Mouse (Mus musculus) right cerebral cortex, adult 2 months (tissue): ENCODE data around the gene Mybpc3.

Experiments used
- DNase-seq, 2 experiments: peaks; one replicate each; pipeline ENCODE4 v3.0.0; 2021 to 2022; ENCODE audit warnings: low spot score in 2 of 2

Gene Mybpc3

DNA sequence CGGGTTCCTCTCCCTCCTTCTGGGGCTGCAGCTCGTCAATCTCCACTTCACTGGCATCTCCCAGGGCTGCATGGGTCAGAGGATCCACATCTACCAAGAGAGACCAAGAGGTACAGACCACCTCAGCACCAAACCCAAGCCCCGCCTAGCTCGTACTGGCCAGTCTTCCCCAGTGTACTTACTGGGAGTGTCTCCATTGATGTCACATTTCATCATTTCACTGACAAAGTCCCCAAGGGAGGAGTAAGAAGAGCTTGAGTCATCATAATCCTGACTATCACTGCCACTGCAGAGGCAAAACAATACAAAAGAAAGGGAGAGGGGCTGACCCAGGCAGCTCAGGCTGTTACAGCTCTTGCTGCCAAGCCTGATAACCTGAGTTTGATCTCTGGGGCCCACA lies 49.7 kb downstream of the Mybpc3 start:
- no peak for DNase-seq

DNA sequence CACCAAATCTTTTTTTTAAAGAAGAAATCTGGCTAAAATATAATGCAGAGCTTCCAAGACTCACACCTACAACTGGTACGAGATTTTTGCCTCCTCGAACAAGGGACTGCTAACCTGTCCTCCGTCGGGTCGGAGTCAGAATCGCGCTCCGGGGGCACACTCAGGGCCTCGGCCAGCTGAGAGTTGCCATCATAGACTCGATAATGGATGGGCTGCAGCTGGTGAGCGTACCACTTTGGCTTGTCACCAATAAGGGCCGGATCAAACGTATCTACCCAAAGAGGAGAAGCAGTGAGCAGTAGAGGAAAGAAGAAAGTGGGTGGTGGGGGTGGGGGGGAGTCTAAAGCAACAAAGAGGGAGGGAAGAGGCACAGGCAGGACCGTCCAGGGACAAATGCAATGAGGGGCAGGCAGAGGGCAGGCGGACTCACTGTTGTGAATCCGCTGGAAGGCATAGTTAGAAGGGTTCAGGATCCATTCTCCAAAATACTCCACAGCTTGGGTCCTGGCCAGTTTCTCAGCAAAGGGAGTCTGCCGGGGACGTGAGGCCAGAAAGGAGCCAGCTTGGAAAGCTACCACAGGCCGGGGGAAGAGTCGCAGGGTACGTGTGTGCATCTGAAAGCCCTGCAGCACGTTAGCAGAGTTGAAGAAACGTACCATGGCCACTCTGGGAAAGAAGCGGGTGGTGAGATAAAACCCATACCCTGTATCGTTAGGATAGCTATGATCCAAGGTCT lies 51.8 kb downstream of the Mybpc3 start:
- DNase-seq, result no peak

DNA sequence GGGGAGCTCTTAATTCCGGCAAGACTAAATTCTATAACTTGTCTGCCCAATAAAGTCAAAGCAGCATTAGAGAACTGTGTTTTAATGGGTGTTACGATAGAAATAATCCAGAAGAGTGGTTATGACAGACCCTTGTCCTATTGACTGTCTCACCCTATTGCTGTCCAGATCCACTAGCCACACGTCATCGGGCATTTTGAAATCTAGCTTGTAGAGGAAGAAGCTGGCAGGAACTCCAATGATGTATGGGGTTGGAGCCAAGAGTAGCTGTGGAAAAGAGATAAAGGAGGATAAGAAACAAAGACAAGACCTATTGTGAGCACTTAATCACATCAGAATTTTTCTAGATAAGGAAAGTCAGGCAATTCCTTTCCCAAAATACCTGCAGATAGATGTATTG lies 57.5 kb downstream of the Mybpc3 start:
- DNase-seq, result no peak

DNA sequence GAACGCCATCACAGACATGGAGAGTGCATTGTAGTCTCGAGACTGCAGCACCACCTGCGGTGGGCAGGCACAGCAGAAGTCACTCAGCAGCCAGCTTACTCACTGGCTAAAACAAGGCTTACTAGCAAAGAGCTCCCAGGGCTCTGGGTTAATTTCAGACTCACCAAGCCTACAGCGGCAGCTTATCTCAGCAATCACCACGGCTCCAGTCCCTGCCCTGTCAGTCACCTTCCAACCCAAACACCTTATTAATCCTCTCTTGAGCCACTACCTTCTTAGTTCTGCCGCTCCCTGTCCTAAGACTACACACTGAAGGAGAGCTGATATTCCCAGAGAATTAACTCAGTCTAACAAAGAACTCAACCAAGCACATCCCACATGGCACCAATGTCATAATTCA lies 58.3 kb downstream of the Mybpc3 start:
- DNase-seq, result no peak

DNA sequence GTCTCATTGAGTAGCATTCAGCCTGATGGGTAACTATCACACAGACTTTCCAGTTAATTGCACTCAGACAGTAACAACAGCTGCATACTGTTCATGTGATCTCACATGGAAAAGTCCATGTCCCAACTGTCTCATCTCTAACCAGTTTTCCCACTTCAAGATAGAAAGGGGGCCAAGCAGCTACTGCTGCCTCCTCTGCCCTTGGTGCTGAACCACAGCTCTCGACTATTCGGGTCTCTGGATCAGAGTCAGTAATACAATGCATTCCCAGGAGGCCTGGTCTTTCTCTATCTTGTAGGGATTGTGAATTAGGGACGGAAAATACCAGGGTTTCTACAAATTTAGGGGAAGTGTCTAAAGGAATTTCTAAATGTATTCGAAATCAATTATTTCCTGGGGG lies 61.9 kb downstream of the Mybpc3 start:
- DNase-seq, result no peak

DNA sequence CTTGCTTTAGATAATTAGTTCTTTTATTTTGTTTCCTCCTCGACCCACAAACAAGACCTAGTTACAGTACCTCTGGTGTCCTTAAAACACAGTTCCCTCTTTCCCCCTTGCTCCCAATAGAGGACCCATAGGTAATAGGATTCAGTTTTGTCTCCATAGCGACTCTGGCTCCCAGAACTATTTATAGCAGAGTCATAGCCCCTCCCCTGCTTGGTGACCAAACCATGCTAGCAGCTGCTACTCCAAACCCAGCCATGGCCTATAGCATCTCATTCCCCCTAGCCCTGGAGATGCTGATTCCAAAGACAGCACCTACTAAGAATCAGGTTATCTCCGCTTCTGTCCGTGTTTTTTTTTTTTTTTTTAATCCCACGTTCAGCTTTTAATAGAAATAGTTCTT lies 62.8 kb downstream of the Mybpc3 start:
- DNase-seq, result no peak

DNA sequence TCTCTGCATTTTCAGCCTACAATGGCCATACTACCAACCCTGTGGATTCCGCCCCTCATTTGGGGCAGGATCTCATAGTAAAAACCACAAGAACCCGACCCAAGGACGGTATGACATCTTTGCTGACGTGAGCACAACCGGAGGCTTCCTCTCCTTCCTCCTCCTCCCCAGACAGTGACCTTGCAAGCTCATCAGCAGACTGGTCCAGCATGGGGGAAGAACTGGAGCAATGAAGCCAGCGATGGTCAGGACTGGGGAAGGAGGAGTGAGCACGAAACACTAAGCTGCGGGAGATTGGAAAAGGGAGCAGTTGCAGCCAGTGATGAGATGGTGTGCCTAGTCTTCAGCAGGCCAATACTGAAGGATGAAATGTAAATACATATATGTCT lies 64.1 kb downstream of the Mybpc3 start:
- DNase-seq, result peak; percentile 33 to 34

DNA sequence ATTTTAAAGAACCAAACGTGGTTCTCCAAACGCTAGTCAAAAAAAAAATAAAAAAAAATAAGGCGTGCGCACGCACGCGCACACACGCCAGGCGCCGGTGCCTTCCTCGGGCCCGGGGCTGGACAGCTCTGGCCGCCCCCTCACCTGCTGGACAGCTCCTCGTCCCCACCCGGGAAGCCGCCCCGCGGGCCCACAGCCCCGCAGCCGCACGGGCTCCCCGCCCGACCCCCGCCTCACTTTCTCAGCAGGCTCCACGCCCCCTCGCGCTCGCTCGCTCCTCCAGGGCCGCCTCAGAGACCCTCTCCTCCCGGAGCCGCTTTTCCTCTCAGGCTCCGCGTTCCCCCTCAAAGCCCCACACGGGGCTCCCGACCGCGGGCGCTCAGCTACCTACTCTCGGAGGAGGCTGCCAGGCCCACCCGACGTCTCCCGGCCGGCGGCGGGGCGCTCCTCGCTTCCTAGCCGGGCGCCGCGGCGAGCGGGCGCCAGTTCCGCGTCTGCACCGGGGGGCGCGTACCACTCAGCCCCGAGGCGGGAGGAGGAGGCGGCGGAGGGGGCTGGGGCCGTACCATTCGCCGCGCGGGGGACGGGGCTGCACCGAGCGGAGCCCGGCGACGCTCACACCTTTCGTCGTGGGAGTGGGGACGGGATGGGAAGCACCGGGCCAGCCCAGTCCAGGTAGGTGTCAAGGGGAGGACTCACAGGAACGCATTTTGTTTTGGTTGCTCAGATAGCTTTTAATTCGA lies 64.6 kb downstream of the Mybpc3 start:
- peak; percentile 86 to 89 for DNase-seq

DNA sequence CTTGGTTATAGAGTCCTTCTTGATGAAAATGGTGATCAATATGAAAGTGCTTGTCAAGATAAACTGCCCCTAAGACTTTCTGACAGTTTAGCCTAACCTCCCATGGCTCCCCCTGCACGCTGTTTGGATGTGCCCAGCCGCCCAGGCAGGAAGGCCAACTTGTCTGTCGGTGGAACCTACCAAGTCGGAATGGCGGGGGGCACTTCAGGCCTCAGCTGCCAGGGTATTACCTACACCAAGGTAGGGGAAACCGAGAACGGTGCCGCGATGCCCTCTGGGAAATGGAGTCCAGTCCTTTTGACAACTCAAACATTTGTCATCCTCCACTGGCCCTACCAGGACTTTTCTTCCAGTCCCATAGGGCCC lies 65.2 kb downstream of the Mybpc3 start:
- DNase-seq, result peak; percentile 98 to 99

DNA sequence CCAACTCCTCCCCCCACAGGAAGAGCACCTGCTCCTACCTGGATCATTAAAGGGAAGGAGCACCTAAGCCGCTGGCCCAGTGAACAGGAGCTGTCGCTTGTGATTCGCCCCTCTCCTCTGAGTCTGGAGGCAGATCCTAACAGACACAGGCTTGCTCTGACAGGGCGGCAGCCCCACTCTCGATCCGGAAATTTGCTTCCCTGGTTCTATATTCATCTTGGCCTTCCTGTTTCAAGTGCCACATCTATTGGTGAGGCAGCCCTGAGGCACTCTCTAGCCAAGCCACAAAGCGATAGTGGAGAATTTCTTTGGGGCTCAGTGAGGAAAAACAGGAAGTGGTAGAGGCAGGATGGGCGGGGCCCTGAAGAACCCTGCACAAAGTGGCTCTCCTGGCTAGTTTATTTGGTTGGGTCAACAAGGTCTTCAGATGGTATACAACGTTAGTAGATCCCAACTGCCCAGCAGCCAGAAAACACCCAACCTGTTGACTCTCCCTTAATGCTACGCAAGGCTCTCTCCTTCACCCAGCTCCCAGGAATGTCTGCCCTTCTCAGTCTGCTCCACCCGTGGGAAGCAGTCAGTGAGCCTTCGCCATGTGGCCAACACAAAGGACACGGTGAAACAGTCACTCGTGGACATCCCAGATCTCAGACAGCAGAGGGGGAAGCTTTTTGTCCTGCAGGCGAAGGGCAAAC lies 65.9 kb downstream of the Mybpc3 start, which contains the start of gene Madd:
Madd (minus strand) TSS at position 127 of the 695 bp plus-strand sequence.
- no peak for DNase-seq
